Mouse (Mus musculus): ENCODE measurements around the gene Nufip1. TPM values are rescaled to one million over a fixed set of nuclear protein-coding genes. Genes with fewer than 3 reads are reported as not detected.

Gene Nufip1
- polyA plus RNA-seq, 1 experiment, result 4.8 TPM

GRCm38 (mm10) chr14:76127311-76127710 is 16.6 kb downstream of the Nufip1 start:
- Histone ChIP-seq H3K4me3 (replicated peaks) (no peak overlapping the region), H3K27me3 (replicated peaks) (no peaks in the 10 kb centered on the region), H3K36me3 (replicated peaks; ENCODE audit: low read length) (peaks cover 96% of the 10 kb centered on the region), H3K9me3 (peaks cover 4% of the 10 kb centered on the region; the same call in 1 of the 2 replicates), H3K4me1 (peaks cover 5% of the 10 kb centered on the region)
- TF ChIP-seq GATA1 (IDR thresholded peaks at IDR 0.05; ENCODE audit: borderline replicate concordance, low read length) (no peak), FLI1 (IDR thresholded peaks at IDR 0.05; ENCODE audit: low read length) (no peak)

GRCm38 (mm10) chr14:76128174-76128573 is 17.5 kb downstream of the Nufip1 start:
- H3K27me3 ChIP-seq (replicated peaks), result no peaks in the 10 kb centered on the region
- peaks cover 3% of the 10 kb centered on the region for H3K4me1 ChIP-seq
- H3K36me3 ChIP-seq (replicated peaks; ENCODE audit: low read length), result peaks cover 96% of the 10 kb centered on the region
- no peak for TF ChIP-seq GATA1 (IDR thresholded peaks at IDR 0.05; ENCODE audit: borderline replicate concordance, low read length)
- no peak for TF ChIP-seq FLI1 (IDR thresholded peaks at IDR 0.05; ENCODE audit: low read length)
- H3K9me3 ChIP-seq, result peaks cover 4% of the 10 kb centered on the region; the same call in 1 of the 2 replicates
- H3K4me3 ChIP-seq (replicated peaks), result no peak overlapping the region

GRCm38 (mm10) chr14:76134975-76135374 is 24.3 kb downstream of the Nufip1 start:
- Histone ChIP-seq H3K9me3 (no peaks in the 10 kb centered on the region), H3K27me3 (replicated peaks) (no peaks in the 10 kb centered on the region), H3K4me1 (peaks cover 3% of the 10 kb centered on the region), H3K36me3 (replicated peaks; ENCODE audit: low read length) (peaks cover 67% of the 10 kb centered on the region), H3K4me3 (replicated peaks) (no peak overlapping the region)
- TF ChIP-seq FLI1 (IDR thresholded peaks at IDR 0.05; ENCODE audit: low read length) (no peak), GATA1 (IDR thresholded peaks at IDR 0.05; ENCODE audit: borderline replicate concordance, low read length) (no peak)

- Histone ChIP-seq H3K4me3 (replicated peaks) (no peak overlapping the region), H3K36me3 (replicated peaks; ENCODE audit: low read length) (no peaks in the 10 kb centered on the region), H3K27me3 (replicated peaks) (peaks cover 5% of the 10 kb centered on the region), H3K9me3 (no peaks in the 10 kb centered on the region), H3K4me1 (peaks cover 12% of the 10 kb centered on the region)
- no peak for TF ChIP-seq GATA1 (IDR thresholded peaks at IDR 0.05; ENCODE audit: borderline replicate concordance, low read length)
- TF ChIP-seq FLI1 (IDR thresholded peaks at IDR 0.05; ENCODE audit: low read length), result no peak
These were observed 34.6 kb downstream of the Nufip1 start for GRCm38 (mm10) chr14:76145248-76145647.

- Histone ChIP-seq H3K4me3 (replicated peaks) (no peak overlapping the region), H3K36me3 (replicated peaks; ENCODE audit: low read length) (no peaks in the 10 kb centered on the region), H3K27me3 (replicated peaks) (peaks cover 5% of the 10 kb centered on the region), H3K9me3 (no peaks in the 10 kb centered on the region), H3K4me1 (peaks cover 18% of the 10 kb centered on the region)
- no peak for TF ChIP-seq FLI1 (IDR thresholded peaks at IDR 0.05; ENCODE audit: low read length)
- no peak for TF ChIP-seq GATA1 (IDR thresholded peaks at IDR 0.05; ENCODE audit: borderline replicate concordance, low read length)
These were observed 35.2 kb downstream of the Nufip1 start for GRCm38 (mm10) chr14:76145868-76146267.

GRCm38 (mm10) chr14:76147061-76147460 is 36.4 kb downstream of the Nufip1 start:
- H3K4me1 ChIP-seq, result peaks cover 26% of the 10 kb centered on the region
- TF ChIP-seq GATA1 (IDR thresholded peaks at IDR 0.05; ENCODE audit: borderline replicate concordance, low read length) (no peak), FLI1 (IDR thresholded peaks at IDR 0.05; ENCODE audit: low read length) (no peak)
- peaks cover 5% of the 10 kb centered on the region for H3K27me3 ChIP-seq (replicated peaks)
- no peaks in the 10 kb centered on the region for H3K36me3 ChIP-seq (replicated peaks; ENCODE audit: low read length)
- no peak overlapping the region for H3K4me3 ChIP-seq (replicated peaks)
- H3K9me3 ChIP-seq, result no peaks in the 10 kb centered on the region

- H3K27me3 ChIP-seq (replicated peaks), result peaks cover 5% of the 10 kb centered on the region
- no peak overlapping the region for H3K4me3 ChIP-seq (replicated peaks)
- H3K4me1 ChIP-seq, result peaks cover 32% of the 10 kb centered on the region
- no peaks in the 10 kb centered on the region for H3K36me3 ChIP-seq (replicated peaks; ENCODE audit: low read length)
- no peak for TF ChIP-seq FLI1 (IDR thresholded peaks at IDR 0.05; ENCODE audit: low read length)
- no peak for TF ChIP-seq GATA1 (IDR thresholded peaks at IDR 0.05; ENCODE audit: borderline replicate concordance, low read length)
- no peaks in the 10 kb centered on the region for H3K9me3 ChIP-seq
These were observed 37.6 kb downstream of the Nufip1 start for GRCm38 (mm10) chr14:76148294-76148693.

- Histone ChIP-seq H3K27me3 (replicated peaks) (peaks cover 5% of the 10 kb centered on the region), H3K9me3 (no peaks in the 10 kb centered on the region), H3K36me3 (replicated peaks; ENCODE audit: low read length) (no peaks in the 10 kb centered on the region), H3K4me1 (peaks cover 35% of the 10 kb centered on the region), H3K4me3 (replicated peaks) (peak overlapping the region; percentile 81)
- TF ChIP-seq GATA1 (IDR thresholded peaks at IDR 0.05; ENCODE audit: borderline replicate concordance, low read length) (no peak), FLI1 (IDR thresholded peaks at IDR 0.05; ENCODE audit: low read length) (no peak)
These were observed 39.0 kb downstream of the Nufip1 start for GRCm38 (mm10) chr14:76149531-76150179.

- H3K4me1 ChIP-seq, result peaks cover 35% of the 10 kb centered on the region
- TF ChIP-seq FLI1 (IDR thresholded peaks at IDR 0.05; ENCODE audit: low read length) (no peak), GATA1 (IDR thresholded peaks at IDR 0.05; ENCODE audit: borderline replicate concordance, low read length) (no peak)
These were observed 39.8 kb downstream of the Nufip1 start for GRCm38 (mm10) chr14:76150499-76150898.

GRCm38 (mm10) chr14:76151011-76151410 is 40.3 kb downstream of the Nufip1 start:
- no peaks in the 10 kb centered on the region for H3K9me3 ChIP-seq
- no peak overlapping the region for H3K4me3 ChIP-seq (replicated peaks)
- no peaks in the 10 kb centered on the region for H3K36me3 ChIP-seq (replicated peaks; ENCODE audit: low read length)
- TF ChIP-seq FLI1 (IDR thresholded peaks at IDR 0.05; ENCODE audit: low read length), result no peak
- no peak for TF ChIP-seq GATA1 (IDR thresholded peaks at IDR 0.05; ENCODE audit: borderline replicate concordance, low read length)
- H3K27me3 ChIP-seq (replicated peaks), result peaks cover 5% of the 10 kb centered on the region
- H3K4me1 ChIP-seq, result peaks cover 35% of the 10 kb centered on the region

More at GRCm38 (mm10) chr14:76150499-76150898, 39.8 kb downstream of the Nufip1 start:
- Histone ChIP-seq H3K4me3 (replicated peaks) (peak overlapping the region; percentile 33), H3K9me3 (no peaks in the 10 kb centered on the region), H3K27me3 (replicated peaks) (peaks cover 5% of the 10 kb centered on the region), H3K36me3 (replicated peaks; ENCODE audit: low read length) (no peaks in the 10 kb centered on the region)

Data from megakaryocyte, embryonic 14.5 days (primary cell).